Mouse (Mus musculus) megakaryocyte, adult 5-6 weeks (primary cell): ENCODE measurements at regions not wholly inside any gene's neighbourhood (a gene's known extent, or its start where the extent isn't known, plus 50 kb on each side); places are given as distances from the start of the nearest gene placed in this dataset.

Experiments used
- ATAC-seq: 2 replicates; pipeline ENCODE4 v1.8.0; 2016; ENCODE audit warnings: mild to moderate bottlenecking, inconsistent platforms; ENCODE audit not compliant: poor library complexity, severe bottlenecking

- ATAC-seq = no peak
Observed at GRCm38 (mm10) chr5:39052490-39053250, 176.1 kb upstream of the Clnk start.

- ATAC-seq = no peak
Observed at GRCm38 (mm10) chr5:39050512-39050911, 173.9 kb upstream of the Clnk start.

- no peak for ATAC-seq
Observed at GRCm38 (mm10) chr5:39049141-39049540, 172.5 kb upstream of the Clnk start.

- ATAC-seq = no peak
Observed at GRCm38 (mm10) chr5:39040467-39040866, 163.9 kb upstream of the Clnk start.

- ATAC-seq = no peak
Observed at GRCm38 (mm10) chr5:39023241-39023640, 146.6 kb upstream of the Clnk start.

- no peak for ATAC-seq
Observed at GRCm38 (mm10) chr5:39000643-39001042, 124.0 kb upstream of the Clnk start.

GRCm38 (mm10) chr5:38999700-39000099 is 123.1 kb upstream of the Clnk start:
- ATAC-seq = no peak

- no peak for ATAC-seq
Observed at GRCm38 (mm10) chr5:38972397-38973159, 96.0 kb upstream of the Clnk start.

- ATAC-seq = peak; percentile 68
Observed at GRCm38 (mm10) chr5:38970497-38970896, 93.9 kb upstream of the Clnk start.

GRCm38 (mm10) chr5:38967010-38967409 is 90.4 kb upstream of the Clnk start:
- no peak for ATAC-seq

GRCm38 (mm10) chr5:38964445-38964844 is 87.8 kb upstream of the Clnk start:
- no peak for ATAC-seq

- ATAC-seq = no peak
Observed at GRCm38 (mm10) chr5:38950520-38951288, 74.1 kb upstream of the Clnk start.

- ATAC-seq = no peak
Observed at GRCm38 (mm10) chr5:38945903-38946686, 69.5 kb upstream of the Clnk start.

- peak; percentile 18; the same call in 1 of the 2 replicates for ATAC-seq
Observed at GRCm38 (mm10) chr5:38932382-38933079, 55.9 kb upstream of the Clnk start.

GRCm38 (mm10) chr5:38927051-38927450 is 50.4 kb upstream of the Clnk start:
- ATAC-seq = no peak
